Mouse (Mus musculus) stomach, embryonic 14.5 days (tissue): ENCODE measurements at regions not wholly inside any gene's neighbourhood (a gene's known extent, or its start where the extent isn't known, plus 50 kb on each side); places are given as distances from the start of the nearest gene placed in this dataset.
"Not testable (repeated sequence)": the region's sequence is repeated elsewhere in the genome, so short reads cannot be mapped to it uniquely, and the experiment has no call there.

Experiments
- ATAC-seq: fragments of 200-750 bp; cut with Nextera tagmentation; 2 replicates; pipeline ENCODE4 v1.8.0; 2017; ENCODE audit warnings: low read depth, moderate TSS enrichment; ENCODE audit not compliant: insufficient number of reproducible peaks, insufficient read depth, low FRiP score
- H3K27ac ChIP-seq: fragments of 300-500 bp; sonication (generic); 2 replicates; pipeline ENCODE4 v1.5.1; 2014; ENCODE audit warnings: mild to moderate bottlenecking, low read length, moderate library complexity, mixed read lengths
- H3K27me3 ChIP-seq: fragments of 300-500 bp; sonication (generic); 2 replicates; pipeline ENCODE4 v1.6.1; 2014; ENCODE audit warnings: low read length, control low read depth, mixed read lengths; ENCODE audit not compliant: control insufficient read depth, insufficient read depth
- H3K36me3 ChIP-seq: fragments of 300-500 bp; sonication (generic); 2 replicates; pipeline ENCODE4 v1.6.1; 2014; ENCODE audit warnings: mild to moderate bottlenecking, control low read depth, low read length, moderate library complexity, mixed read lengths; ENCODE audit not compliant: control insufficient read depth, insufficient read depth
- H3K4me1 ChIP-seq: fragments of 300-500 bp; sonication (generic); 2 replicates; pipeline ENCODE4 v1.6.1; 2014; ENCODE audit warnings: low read length, control low read depth, mixed read lengths; ENCODE audit not compliant: control insufficient read depth, insufficient read depth
- H3K4me2 ChIP-seq: fragments of 300-500 bp; sonication (generic); replicated peaks from 2 replicates; pipeline ENCODE4 v1.6.1; 2014; ENCODE audit warnings: low read depth, low read length, control low read depth
- H3K4me3 ChIP-seq: fragments of 300-500 bp; sonication (generic); 2 replicates; pipeline ENCODE4 v1.5.1; 2014; ENCODE audit warnings: low read depth, low read length, control low read depth
- H3K9ac ChIP-seq: fragments of 300-500 bp; sonication (generic); replicated peaks from 2 replicates; pipeline ENCODE4 v1.6.1; 2014; ENCODE audit warnings: low read depth, mild to moderate bottlenecking, control low read depth, low read length, moderate library complexity, mixed read lengths
- H3K9me3 ChIP-seq: fragments of 300-500 bp; sonication (generic); 2 replicates; pipeline ENCODE4 v1.6.1; 2016; ENCODE audit warnings: low read depth, low read length, control low read depth; ENCODE audit not compliant: control insufficient read depth
- WGBS: fragments of 180-500 bp; shearing (Covaris S2); extraction: QIAGEN DNeasy Blood & Tissue Kit; methylation state at CpG from one replicate; pipeline ENCODE4 v1.1.7; 2014; 5-methylcytosine and 5-hydroxymethylcytosine counted together

GRCm38 (mm10) chr13:41952453-41952852 is 99.4 kb upstream of the Hivep1 start:
- H3K4me3 ChIP-seq = no peak overlapping the region
- H3K27me3 ChIP-seq = no peaks in the 10 kb centered on the region
- no peak overlapping the region for H3K27ac ChIP-seq
- H3K4me1 ChIP-seq = no peaks in the 10 kb centered on the region
- no peak for ATAC-seq
- H3K9ac ChIP-seq = no peak overlapping the region
- H3K36me3 ChIP-seq = no peaks in the 10 kb centered on the region
- no peaks in the 10 kb centered on the region for H3K9me3 ChIP-seq
- no peak overlapping the region for H3K4me2 ChIP-seq
- 44% methylated on average over 3 of the region's 3 CpGs for WGBS

- H3K4me2 ChIP-seq = no peak overlapping the region
- H3K27ac ChIP-seq = no peak overlapping the region
- no peaks in the 10 kb centered on the region for H3K27me3 ChIP-seq
- H3K4me1 ChIP-seq = no peaks in the 10 kb centered on the region
- 90% methylated on average over 3 of the region's 3 CpGs for WGBS
- no peaks in the 10 kb centered on the region for H3K9me3 ChIP-seq
- no peak overlapping the region for H3K4me3 ChIP-seq
- ATAC-seq = no peak
- no peak overlapping the region for H3K9ac ChIP-seq
- H3K36me3 ChIP-seq = no peaks in the 10 kb centered on the region
Observed at GRCm38 (mm10) chr13:41948241-41948640, 100.8 kb upstream of the Adtrp start.

GRCm38 (mm10) chr13:41932313-41933100 is 85.0 kb upstream of the Adtrp start:
- Histone ChIP-seq H3K27me3 (no peaks in the 10 kb centered on the region), H3K4me1 (no peaks in the 10 kb centered on the region), H3K9ac (no peak overlapping the region), H3K4me2 (no peak overlapping the region), H3K27ac (no peak overlapping the region), H3K36me3 (no peaks in the 10 kb centered on the region), H3K4me3 (no peak overlapping the region), H3K9me3 (no peaks in the 10 kb centered on the region)
- WGBS = 69% methylated on average over 12 of the region's 12 CpGs
- ATAC-seq = no peak

- H3K9ac ChIP-seq = no peak overlapping the region
- no peak overlapping the region for H3K27ac ChIP-seq
- ATAC-seq = no peak
- no peaks in the 10 kb centered on the region for H3K9me3 ChIP-seq
- H3K36me3 ChIP-seq = no peaks in the 10 kb centered on the region
- H3K4me2 ChIP-seq = no peak overlapping the region
- H3K4me3 ChIP-seq = no peak overlapping the region
- whole genome bisulfite sequencing = 75% methylated on average over 1 of the region's 1 CpGs
- no peaks in the 10 kb centered on the region for H3K4me1 ChIP-seq
- no peaks in the 10 kb centered on the region for H3K27me3 ChIP-seq
Observed at GRCm38 (mm10) chr13:41929768-41930167, 82.3 kb upstream of the Adtrp start.

- H3K36me3 ChIP-seq, H3K9ac ChIP-seq, H3K9me3 ChIP-seq, ATAC-seq, H3K27me3 ChIP-seq, H3K4me2 ChIP-seq, H3K4me1 ChIP-seq, H3K27ac ChIP-seq, H3K4me3 ChIP-seq: not testable (repeated sequence)
- 70% methylated on average over 2 of the region's 2 CpGs for WGBS
Observed at GRCm38 (mm10) chr13:41925851-41926250, 78.4 kb upstream of the Adtrp start.

- Histone ChIP-seq H3K36me3 (no peaks in the 10 kb centered on the region), H3K27me3 (no peaks in the 10 kb centered on the region), H3K4me1 (no peaks in the 10 kb centered on the region), H3K9ac (no peak overlapping the region), H3K27ac (no peak overlapping the region), H3K4me3 (no peak overlapping the region), H3K9me3 (no peaks in the 10 kb centered on the region), H3K4me2 (no peak overlapping the region)
- 56% methylated on average over 2 of the region's 2 CpGs for WGBS
- ATAC-seq = no peak
Observed at GRCm38 (mm10) chr13:41925211-41925610, 77.7 kb upstream of the Adtrp start.

GRCm38 (mm10) chr13:41921178-41921577 is 73.7 kb upstream of the Adtrp start:
- Histone ChIP-seq H3K27ac (no peak overlapping the region), H3K9ac (no peak overlapping the region), H3K36me3 (no peaks in the 10 kb centered on the region), H3K9me3 (no peaks in the 10 kb centered on the region), H3K4me3 (no peak overlapping the region), H3K4me2 (no peak overlapping the region), H3K4me1 (no peaks in the 10 kb centered on the region), H3K27me3 (no peaks in the 10 kb centered on the region)
- ATAC-seq = no peak
- WGBS = 78% methylated on average over 6 of the region's 6 CpGs

- Histone ChIP-seq H3K36me3 (no peaks in the 10 kb centered on the region), H3K4me1 (no peaks in the 10 kb centered on the region), H3K4me2 (no peak overlapping the region), H3K9me3 (no peaks in the 10 kb centered on the region), H3K27ac (no peak overlapping the region), H3K27me3 (no peaks in the 10 kb centered on the region), H3K4me3 (no peak overlapping the region), H3K9ac (no peak overlapping the region)
- ATAC-seq = no peak
- WGBS = 59% methylated on average over 5 of the region's 5 CpGs
Observed at GRCm38 (mm10) chr13:41918525-41918924, 71.0 kb upstream of the Adtrp start.

GRCm38 (mm10) chr13:41915816-41916215 is 68.3 kb upstream of the Adtrp start:
- H3K27me3 ChIP-seq, H3K27ac ChIP-seq, H3K4me1 ChIP-seq, H3K9ac ChIP-seq, ATAC-seq, H3K4me2 ChIP-seq, H3K4me3 ChIP-seq, H3K9me3 ChIP-seq, H3K36me3 ChIP-seq: not testable (repeated sequence)
- 85% methylated on average over 9 of the region's 9 CpGs for WGBS
